Mouse (Mus musculus) liver, adult 10 weeks (tissue): Measurements from ENCODE around the gene Vmn1r47. TPM values are rescaled to one million over a fixed set of nuclear protein-coding genes. Genes with fewer than 3 reads are reported as not detected.

Experiments
- polyA plus RNA-seq: library from polyadenylated mRNA; stranded (reverse); fragments of 350-450 nt; fragmentation: Illumina TruSeq; extraction: RNeasy Lipid Tissue Mini Kit (QIAGEN cat#74804); gene quantifications from one replicate; pipeline ENCODE4 v1.2.3, GENCODE M21; 2014; ENCODE audit warnings: low read depth, low replicate concordance

Gene Vmn1r47
- not detected for polyA plus RNA-seq

GRCm38 (mm10) chr6:90015847-90016246 is at the start of gene Vmn1r47:
Vmn1r47 (plus strand) TSS chr6:90016147.

GRCm38 (mm10) chr6:89969013-89969412 is 46.9 kb upstream of the Vmn1r47 start, which contains the start of gene Vmn1r46:
Vmn1r46 (plus strand) TSS chr6:89969313.

GRCm38 (mm10) chr6:90036741-90037140 is 20.8 kb downstream of the Vmn1r47 start, which contains the start of gene Vmn1r48:
Vmn1r48 (minus strand) TSS chr6:90036841.

Other genes starting within 250 kb of the Vmn1r47 start
- gene Vmn1r42, start 139.7 kb upstream of the Vmn1r47 start, polyA plus RNA-seq, result not detected
- not detected for gene Vmn1r43, start 139.7 kb upstream of the Vmn1r47 start, polyA plus RNA-seq
- not detected for gene Vmn1r44, start 132.5 kb upstream of the Vmn1r47 start, polyA plus RNA-seq
- not detected for gene Vmn1r45, start 75.5 kb upstream of the Vmn1r47 start, polyA plus RNA-seq
- not detected for gene Vmn1r46, start 46.8 kb upstream of the Vmn1r47 start, polyA plus RNA-seq
- gene Vmn1r48, start 20.7 kb downstream of the Vmn1r47 start, polyA plus RNA-seq, result not detected
- not detected for gene Vmn1r49, start 62.4 kb downstream of the Vmn1r47 start, polyA plus RNA-seq
- gene Vmn1r50, start 85.3 kb downstream of the Vmn1r47 start, polyA plus RNA-seq, result not detected
- not detected for gene Vmn1r51, start 106.4 kb downstream of the Vmn1r47 start, polyA plus RNA-seq
- not detected for gene Vmn1r52, start 158.7 kb downstream of the Vmn1r47 start, polyA plus RNA-seq
- gene V1ra8, start 186.6 kb downstream of the Vmn1r47 start, polyA plus RNA-seq, result not detected
- not detected for gene Vmn1r53, start 208.3 kb downstream of the Vmn1r47 start, polyA plus RNA-seq
- not detected for gene Vmn1r54, start 230.2 kb downstream of the Vmn1r47 start, polyA plus RNA-seq